Mouse (Mus musculus): ENCODE measurements around the gene Ipmk. TPM values are rescaled to one million over a fixed set of nuclear protein-coding genes. Genes with fewer than 3 reads are reported as not detected.
A peak's percentile ranks its signal among the peaks of the same experiment; 100 is the strongest.

The Ipmk gene
- polyA plus RNA-seq, 1 experiment from 2014 or later = 12.0 TPM

- H3K4me2 ChIP-seq (replicated peaks; ENCODE audit: low read depth, low read length) = no peak overlapping the region
- no peak for TF ChIP-seq EP300 (IDR thresholded peaks at IDR 0.05)
- no peak for TF ChIP-seq CTCF (IDR thresholded peaks at IDR 0.05)
- no peak overlapping the region for H3K27ac ChIP-seq (ENCODE audit: low read length)
- WGBS = 79% methylated on average over 6 of the region's 6 CpGs
- no peaks in the 10 kb centered on the region for H3K9me3 ChIP-seq (ENCODE audit: low read length)
- no peak overlapping the region for H3K9ac ChIP-seq (replicated peaks; ENCODE audit: low read depth)
- no peak overlapping the region for H3K4me3 ChIP-seq (ENCODE audit: low read depth, low read length)
- H3K27me3 ChIP-seq (replicated peaks; ENCODE audit: insufficient read depth, low read length) = no peaks in the 10 kb centered on the region
- 0 out of 2 replicates have a peak, but pooled peaks cover 13% of the 10 kb centered on the region for H3K36me3 ChIP-seq (ENCODE audit: insufficient read depth, low read length)
- H3K4me1 ChIP-seq (ENCODE audit: insufficient read depth, low read depth, low read length) = no peaks in the 10 kb centered on the region
- ATAC-seq = no peak
- no peak for DNase-seq (ENCODE audit: low spot score)
These were observed 19.2 kb upstream of the Ipmk start for GRCm38 (mm10) chr10:71328382-71328781.

GRCm38 (mm10) chr10:71328870-71329269, 18.7 kb upstream of the Ipmk start:
- ATAC-seq (no peak), DNase-seq (ENCODE audit: low spot score) (no peak)
- Histone ChIP-seq H3K4me3 (ENCODE audit: low read depth, low read length) (no peak overlapping the region), H3K27ac (ENCODE audit: low read length) (no peak overlapping the region), H3K9ac (replicated peaks; ENCODE audit: low read depth) (no peak overlapping the region), H3K4me2 (replicated peaks; ENCODE audit: low read depth, low read length) (no peak overlapping the region), H3K36me3 (ENCODE audit: insufficient read depth, low read length) (0 out of 2 replicates have a peak, but pooled peaks cover 13% of the 10 kb centered on the region), H3K9me3 (ENCODE audit: low read length) (no peaks in the 10 kb centered on the region), H3K27me3 (replicated peaks; ENCODE audit: insufficient read depth, low read length) (no peaks in the 10 kb centered on the region), H3K4me1 (ENCODE audit: insufficient read depth, low read depth, low read length) (no peaks in the 10 kb centered on the region)
- TF ChIP-seq EP300 (IDR thresholded peaks at IDR 0.05) (no peak), CTCF (IDR thresholded peaks at IDR 0.05) (no peak)
- WGBS = 80% methylated on average over 5 of the region's 5 CpGs

GRCm38 (mm10) chr10:71329295-71329694, 18.3 kb upstream of the Ipmk start:
- WGBS = 93% methylated on average over 6 of the region's 6 CpGs
- no peak for ATAC-seq

GRCm38 (mm10) chr10:71330070-71330469, 17.5 kb upstream of the Ipmk start:
- Histone ChIP-seq H3K27me3 (replicated peaks; ENCODE audit: insufficient read depth, low read length) (no peaks in the 10 kb centered on the region), H3K4me3 (ENCODE audit: low read depth, low read length) (no peak overlapping the region), H3K36me3 (ENCODE audit: insufficient read depth, low read length) (0 out of 2 replicates have a peak, but pooled peaks cover 13% of the 10 kb centered on the region), H3K4me1 (ENCODE audit: insufficient read depth, low read depth, low read length) (no peaks in the 10 kb centered on the region), H3K27ac (ENCODE audit: low read length) (no peak overlapping the region), H3K4me2 (replicated peaks; ENCODE audit: low read depth, low read length) (no peak overlapping the region), H3K9me3 (ENCODE audit: low read length) (no peaks in the 10 kb centered on the region), H3K9ac (replicated peaks; ENCODE audit: low read depth) (no peak overlapping the region)
- TF ChIP-seq EP300 (IDR thresholded peaks at IDR 0.05) = no peak
- TF ChIP-seq CTCF (IDR thresholded peaks at IDR 0.05) = no peak
- 93% methylated on average over 12 of the region's 12 CpGs for WGBS
- ATAC-seq (no peak), DNase-seq (ENCODE audit: low spot score) (no peak)

More at GRCm38 (mm10) chr10:71329295-71329694, 18.3 kb upstream of the Ipmk start:
- H3K4me2 ChIP-seq (replicated peaks; ENCODE audit: low read depth, low read length) = no peak overlapping the region
- H3K4me3 ChIP-seq (ENCODE audit: low read depth, low read length) = no peak overlapping the region
- H3K9me3 ChIP-seq (ENCODE audit: low read length) = no peaks in the 10 kb centered on the region
- no peak for TF ChIP-seq EP300 (IDR thresholded peaks at IDR 0.05)
- no peak for TF ChIP-seq CTCF (IDR thresholded peaks at IDR 0.05)
- no peaks in the 10 kb centered on the region for H3K27me3 ChIP-seq (replicated peaks; ENCODE audit: insufficient read depth, low read length)
- DNase-seq (ENCODE audit: low spot score) = no peak
- no peak overlapping the region for H3K9ac ChIP-seq (replicated peaks; ENCODE audit: low read depth)
- no peak overlapping the region for H3K27ac ChIP-seq (ENCODE audit: low read length)
- H3K36me3 ChIP-seq (ENCODE audit: insufficient read depth, low read length) = 0 out of 2 replicates have a peak, but pooled peaks cover 13% of the 10 kb centered on the region
- no peaks in the 10 kb centered on the region for H3K4me1 ChIP-seq (ENCODE audit: insufficient read depth, low read depth, low read length)

- no peaks in the 10 kb centered on the region for H3K27me3 ChIP-seq (replicated peaks; ENCODE audit: insufficient read depth, low read length)
- H3K27ac ChIP-seq (ENCODE audit: low read length) = no peak overlapping the region
- TF ChIP-seq CTCF (IDR thresholded peaks at IDR 0.05) (no peak), EP300 (IDR thresholded peaks at IDR 0.05) (no peak)
- DNase-seq (ENCODE audit: low spot score) (no peak), ATAC-seq (no peak)
- 94% methylated on average over 7 of the region's 7 CpGs for whole genome bisulfite sequencing
- H3K4me1 ChIP-seq (ENCODE audit: insufficient read depth, low read depth, low read length) = no peaks in the 10 kb centered on the region
- no peak overlapping the region for H3K9ac ChIP-seq (replicated peaks; ENCODE audit: low read depth)
- no peaks in the 10 kb centered on the region for H3K9me3 ChIP-seq (ENCODE audit: low read length)
- no peak overlapping the region for H3K4me2 ChIP-seq (replicated peaks; ENCODE audit: low read depth, low read length)
- no peak overlapping the region for H3K4me3 ChIP-seq (ENCODE audit: low read depth, low read length)
- 0 out of 2 replicates have a peak, but pooled peaks cover 13% of the 10 kb centered on the region for H3K36me3 ChIP-seq (ENCODE audit: insufficient read depth, low read length)
These were observed 15.7 kb upstream of the Ipmk start for GRCm38 (mm10) chr10:71331908-71332307.

GRCm38 (mm10) chr10:71332376-71332775, 15.2 kb upstream of the Ipmk start:
- Histone ChIP-seq H3K27me3 (replicated peaks; ENCODE audit: insufficient read depth, low read length) (no peaks in the 10 kb centered on the region), H3K4me2 (replicated peaks; ENCODE audit: low read depth, low read length) (no peak overlapping the region), H3K27ac (ENCODE audit: low read length) (no peak overlapping the region), H3K4me3 (ENCODE audit: low read depth, low read length) (no peak overlapping the region), H3K36me3 (ENCODE audit: insufficient read depth, low read length) (0 out of 2 replicates have a peak, but pooled peaks cover 13% of the 10 kb centered on the region), H3K9ac (replicated peaks; ENCODE audit: low read depth) (no peak overlapping the region), H3K4me1 (ENCODE audit: insufficient read depth, low read depth, low read length) (no peaks in the 10 kb centered on the region), H3K9me3 (ENCODE audit: low read length) (no peaks in the 10 kb centered on the region)
- 92% methylated on average over 4 of the region's 4 CpGs for WGBS
- no peak for ATAC-seq
- TF ChIP-seq CTCF (IDR thresholded peaks at IDR 0.05) (peak; percentile 50), EP300 (IDR thresholded peaks at IDR 0.05) (no peak)
- no peak for DNase-seq (ENCODE audit: low spot score)

- 0 out of 2 replicates have a peak, but pooled peaks cover 13% of the 10 kb centered on the region for H3K36me3 ChIP-seq (ENCODE audit: insufficient read depth, low read length)
- no peak for TF ChIP-seq CTCF (IDR thresholded peaks at IDR 0.05)
- no peak for TF ChIP-seq EP300 (IDR thresholded peaks at IDR 0.05)
- DNase-seq (ENCODE audit: low spot score) (no peak), ATAC-seq (no peak)
- no peaks in the 10 kb centered on the region for H3K4me1 ChIP-seq (ENCODE audit: insufficient read depth, low read depth, low read length)
- H3K4me2 ChIP-seq (replicated peaks; ENCODE audit: low read depth, low read length) = no peak overlapping the region
- no peak overlapping the region for H3K27ac ChIP-seq (ENCODE audit: low read length)
- H3K9ac ChIP-seq (replicated peaks; ENCODE audit: low read depth) = no peak overlapping the region
- 92% methylated on average over 9 of the region's 9 CpGs for WGBS
- H3K27me3 ChIP-seq (replicated peaks; ENCODE audit: insufficient read depth, low read length) = no peaks in the 10 kb centered on the region
- no peaks in the 10 kb centered on the region for H3K9me3 ChIP-seq (ENCODE audit: low read length)
- H3K4me3 ChIP-seq (ENCODE audit: low read depth, low read length) = no peak overlapping the region
These were observed 14.7 kb upstream of the Ipmk start for GRCm38 (mm10) chr10:71332859-71333258.
